Mouse (Mus musculus): ENCODE measurements around the gene Gm3532.
"Not testable (repeated sequence)": the region's sequence is repeated elsewhere in the genome, so short reads cannot be mapped to it uniquely, and the experiment has no call there.

The Gm3532 gene

GRCm38 (mm10) chr14:5538196-5538595 lies at the start of gene Gm3532:
TSS of gene Gm3532 (plus strand) at chr14:5538496.
- not testable (repeated sequence) for DNase-seq

- not testable (repeated sequence) for DNase-seq
These were observed 36.9 kb upstream of the Gm3532 start, which contains the start of gene Gm3488 for GRCm38 (mm10) chr14:5501374-5501773. TSS of gene Gm3488 (plus strand) at chr14:5501674.
